Mouse (Mus musculus) left cerebral cortex, postnatal 4 days (tissue): ENCODE data around the gene Ccdc115. TPM values are rescaled to one million over a fixed set of nuclear protein-coding genes. Genes with fewer than 3 reads are reported as not detected.
"Not testable (repeated sequence)": the region's sequence is repeated elsewhere in the genome, so short reads cannot be mapped to it uniquely, and the experiment has no call there.

Source experiments
- DNase-seq: peaks from one replicate; pipeline ENCODE4 v3.0.0-alpha.2; 2022
- intact Hi-C: fragments of 180-260 bp; cut with DNase I; formaldehyde crosslinking; loops from one replicate; pipeline ENCODE4 v1.15.1; 2025
- total RNA-seq, 2 experiments: library from RNA; stranded (reverse); gene quantifications; 2 replicates each; pipeline ENCODE4 v1.2.3; 2021

The Ccdc115 gene
- total RNA-seq, 2 experiments from 2014 or later: 22.5 to 29.0 TPM

DNA sequence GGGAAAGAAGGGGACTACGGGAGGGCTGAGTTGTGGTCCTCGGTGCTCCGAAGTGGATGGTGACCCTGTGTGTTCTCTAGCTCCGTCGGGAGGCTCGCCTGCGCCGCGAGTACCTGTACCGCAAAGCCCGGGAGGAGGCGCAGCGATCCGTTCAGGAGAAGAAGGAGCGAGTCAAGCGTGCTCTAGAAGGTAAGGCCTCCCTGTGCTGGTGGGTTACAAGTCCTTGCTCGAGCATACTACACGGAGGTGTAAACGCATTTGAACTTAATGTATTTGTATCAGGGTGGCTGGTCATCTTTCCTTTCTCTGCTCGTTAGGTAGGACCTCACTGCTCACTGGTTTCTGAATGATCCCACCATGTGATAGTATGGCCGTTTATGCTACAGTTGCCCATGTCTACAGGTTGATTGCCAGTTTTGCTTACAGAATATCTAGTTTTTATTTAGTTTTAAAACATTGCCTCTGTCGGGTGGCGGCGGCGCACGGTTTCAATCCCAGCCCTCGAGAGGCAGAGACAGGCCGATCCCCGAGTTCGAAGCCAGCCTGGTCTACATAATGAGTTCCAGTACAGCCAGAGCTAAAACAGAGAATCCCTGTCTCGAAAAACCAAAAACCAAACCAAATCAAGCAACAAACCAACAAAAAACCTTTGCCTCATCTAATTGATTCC, 624 bp upstream of the Ccdc115 start:
- intact Hi-C loops: no loop called here
- no peak for DNase-seq

DNA sequence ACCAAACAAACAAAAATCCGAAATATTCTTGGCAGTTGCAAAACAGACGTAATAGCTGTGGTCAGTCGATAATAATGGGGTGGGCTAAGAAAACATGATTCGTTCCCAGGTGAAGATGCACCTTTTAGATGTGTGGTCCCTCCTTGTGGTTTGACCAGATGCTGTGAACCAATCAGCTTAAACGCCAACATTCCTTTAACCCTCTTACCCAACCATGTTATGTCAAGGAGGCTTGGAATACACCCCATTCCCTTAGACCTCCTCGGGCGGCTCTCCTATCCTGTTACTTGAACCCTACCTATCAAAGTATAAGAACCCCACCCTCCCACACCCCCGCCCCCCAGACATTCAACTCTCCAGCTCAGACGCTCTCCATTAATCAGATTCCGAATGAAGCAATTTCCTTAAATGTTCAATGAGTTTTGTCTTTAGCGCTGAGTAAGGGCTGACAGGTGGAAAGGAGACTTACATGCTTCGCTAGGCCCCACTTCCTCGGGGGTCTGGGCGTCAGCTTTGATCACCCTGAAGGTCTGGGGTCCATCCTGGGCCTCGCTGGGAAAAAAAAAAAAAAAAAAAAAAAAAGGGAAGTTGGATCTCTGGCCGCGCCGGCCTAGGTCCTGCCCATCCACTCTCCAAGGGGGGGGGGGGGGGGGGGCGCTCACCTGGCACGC, 956 bp downstream of the Ccdc115 start:
- intact Hi-C loops: no loop called here
- no peak for DNase-seq

DNA sequence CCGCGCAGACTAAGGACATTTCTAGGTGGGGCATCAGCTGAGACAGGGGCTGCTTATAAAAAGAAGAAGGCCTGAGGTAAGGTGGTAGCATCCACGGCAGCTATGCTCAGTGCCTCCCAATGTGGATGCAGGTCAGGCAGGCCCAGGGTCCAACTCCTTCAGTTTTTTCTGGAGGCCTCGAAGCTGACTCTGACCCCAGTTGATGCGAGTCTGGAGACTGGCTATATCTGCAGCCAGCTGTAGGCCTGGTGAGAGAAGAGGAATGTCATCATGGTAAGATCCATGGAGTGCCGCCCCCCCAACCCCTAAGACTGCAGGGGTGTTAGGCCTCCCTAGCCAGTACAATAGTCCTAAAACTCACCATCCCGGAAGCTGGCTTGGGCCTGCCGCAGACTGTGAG, 2.1 kb downstream of the Ccdc115 start:
- intact Hi-C loops, DNase-seq: not testable (repeated sequence)

DNA sequence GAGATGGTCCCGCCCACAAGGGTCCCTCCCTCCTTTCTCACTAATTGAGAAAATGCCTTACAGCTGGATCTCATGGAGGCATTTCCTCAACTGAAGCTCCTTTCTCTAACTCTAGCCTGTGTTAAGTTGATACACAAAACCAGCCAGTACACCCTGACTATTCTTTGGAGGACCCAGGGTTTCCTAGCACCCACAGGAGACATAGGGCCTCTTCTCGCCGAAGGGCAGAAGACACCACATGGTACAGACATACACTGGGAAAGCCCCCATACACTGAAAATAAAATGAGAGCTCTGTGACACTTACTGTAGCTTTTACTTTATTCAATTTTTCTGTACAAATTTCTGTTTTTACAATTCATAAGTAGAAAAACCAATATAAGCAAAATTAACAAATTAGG, 3.1 kb downstream of the Ccdc115 start:
- intact Hi-C loops: no loop called here
- DNase-seq: no peak

DNA sequence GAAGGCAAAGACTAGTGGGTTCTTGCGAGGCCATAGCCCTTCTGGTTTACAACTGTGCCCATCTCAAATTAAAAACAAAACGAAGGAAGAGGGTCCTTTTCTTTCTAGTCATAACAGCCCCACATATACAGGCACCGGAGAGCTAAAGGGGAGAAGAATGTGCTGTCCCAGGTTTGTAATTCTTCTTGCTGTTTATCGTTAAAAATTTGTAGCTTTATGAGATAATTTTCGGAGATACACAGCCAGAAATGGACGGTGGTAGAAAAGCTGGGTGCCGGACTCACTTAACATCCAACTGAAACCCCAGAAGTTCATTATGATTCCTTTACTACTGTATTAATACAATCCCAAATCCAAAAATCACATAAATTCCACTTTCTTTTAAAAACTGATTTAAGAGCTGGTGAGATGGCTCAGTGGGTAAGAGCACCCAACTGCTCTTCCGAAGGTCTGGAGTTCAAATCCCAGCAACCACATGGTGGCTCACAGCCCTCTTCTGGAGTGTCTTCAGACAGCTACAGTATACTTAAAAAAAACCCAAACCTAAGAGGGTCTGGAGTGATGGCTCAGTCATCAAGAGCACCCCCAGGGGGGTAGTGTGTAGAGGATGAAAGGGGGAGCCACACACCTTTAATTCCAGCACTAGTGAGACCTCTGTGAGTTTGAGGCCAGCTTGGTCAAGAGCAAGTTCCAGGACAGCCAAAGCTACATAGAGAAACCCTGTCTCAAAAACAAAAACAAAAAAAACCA, 3.9 kb downstream of the Ccdc115 start:
- DNase-seq: no peak
- intact Hi-C loops: no loop called here

DNA sequence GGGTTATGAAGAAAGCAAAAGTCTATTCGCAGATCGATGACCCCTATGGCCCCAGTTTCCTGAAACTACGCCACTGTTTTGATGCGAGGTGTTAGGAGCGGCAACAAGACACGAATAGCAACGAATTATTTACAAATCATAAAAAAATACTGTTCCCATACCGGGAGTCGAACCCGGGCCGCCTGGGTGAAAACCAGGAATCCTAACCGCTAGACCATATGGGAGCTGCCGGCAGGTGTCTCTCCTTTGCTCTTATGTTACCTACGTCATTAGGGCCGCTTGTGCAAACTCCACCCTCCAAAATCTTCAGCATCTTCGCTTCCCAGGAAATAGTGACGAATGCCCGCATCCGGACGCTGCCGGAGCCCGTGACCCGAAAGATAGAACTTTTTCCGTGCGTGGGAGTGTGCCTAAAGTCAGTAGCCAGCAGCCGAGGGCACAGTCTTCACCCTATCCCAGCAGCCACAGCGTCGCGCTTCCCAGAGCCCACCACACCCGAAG, 4.8 kb downstream of the Ccdc115 start:
- intact Hi-C loops: no loop called here
- peak; percentile 86 for DNase-seq

DNA sequence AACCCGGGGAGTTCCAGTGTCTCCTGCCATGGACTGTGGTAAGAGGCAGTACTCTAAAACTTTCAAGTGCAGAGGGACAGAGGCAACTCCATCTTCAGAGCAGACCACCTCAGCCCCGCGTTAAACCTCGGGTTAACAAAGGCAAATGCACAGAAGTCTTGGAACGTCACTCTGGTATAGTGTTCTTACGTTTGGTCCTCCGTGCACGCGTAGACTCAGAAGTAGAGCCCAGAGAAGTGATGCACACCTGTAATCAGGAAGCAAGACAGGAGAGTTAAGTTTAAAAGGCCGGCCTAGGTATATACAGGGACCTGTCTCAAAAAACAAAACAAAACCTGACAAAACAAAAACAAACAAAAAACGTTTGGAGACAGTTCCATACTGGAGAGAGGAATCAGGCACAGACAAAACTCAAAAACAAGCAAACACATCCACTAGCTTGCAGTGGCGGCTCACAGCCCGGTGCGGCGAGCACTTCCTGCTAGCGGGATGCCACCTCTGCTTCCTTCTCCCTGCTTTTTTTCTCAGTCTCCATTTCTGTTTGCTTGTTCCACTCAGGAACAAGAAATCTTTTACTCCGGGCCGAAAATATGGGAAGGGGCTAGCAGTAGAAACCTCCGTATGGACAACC, 5.5 kb downstream of the Ccdc115 start:
- peak; percentile 25 for DNase-seq
- intact Hi-C loops: no loop called here

DNA sequence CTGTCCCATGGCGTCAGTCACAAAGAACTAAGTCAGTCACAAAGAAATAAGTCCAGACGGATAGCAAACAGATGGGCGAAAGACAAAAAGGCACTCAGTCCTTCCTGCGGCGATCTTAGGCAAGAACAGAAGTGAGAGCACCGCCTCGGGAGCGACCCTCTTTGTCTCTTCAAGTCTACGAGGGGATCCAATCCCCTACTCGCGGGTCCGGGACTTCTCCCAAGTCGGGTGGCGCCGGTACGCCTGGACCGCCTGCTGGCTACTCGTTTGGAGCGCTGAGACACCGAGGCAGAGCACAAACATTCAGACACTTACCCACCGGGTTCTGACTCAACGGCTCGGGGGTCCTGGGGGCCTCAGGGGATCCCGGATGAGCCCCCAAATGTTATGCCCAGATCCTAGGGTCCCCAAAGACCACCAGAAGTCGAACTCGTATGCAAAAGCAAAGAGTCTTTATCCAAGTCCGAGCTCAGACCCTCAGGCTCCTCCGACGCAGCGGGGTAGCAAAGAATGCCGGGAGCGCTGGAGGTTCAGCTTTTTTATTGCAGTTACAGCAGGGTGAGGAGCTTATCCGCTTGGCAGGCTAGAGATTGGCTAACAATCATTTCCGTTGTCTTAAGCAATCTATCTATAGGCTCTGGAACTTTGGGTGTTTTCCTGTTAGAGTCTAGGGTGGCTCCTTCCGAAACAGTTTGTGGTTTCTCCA, 6.5 kb downstream of the Ccdc115 start:
- intact Hi-C loops: no loop called here
- DNase-seq: peak; percentile 43

DNA sequence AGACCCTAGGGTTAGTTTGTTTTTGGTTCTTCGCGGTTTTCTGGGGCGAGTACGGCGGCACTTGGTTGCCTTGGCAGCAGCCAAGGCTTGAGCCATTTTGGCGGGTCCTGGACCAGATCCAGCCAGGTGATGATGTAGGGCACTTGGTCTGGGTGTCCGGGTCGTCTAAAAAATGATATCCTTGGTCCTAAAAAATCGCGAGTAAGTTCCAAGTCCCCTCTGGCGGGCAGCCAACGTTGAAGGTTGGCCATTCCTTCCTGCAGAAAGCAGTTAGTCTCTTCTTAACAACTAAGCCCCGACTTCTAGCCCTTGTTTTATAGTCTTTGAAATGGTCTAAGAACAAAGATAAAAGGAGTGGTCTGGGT, 7.1 kb downstream of the Ccdc115 start:
- DNase-seq: peak; percentile 60
- intact Hi-C loops: no loop called here

DNA sequence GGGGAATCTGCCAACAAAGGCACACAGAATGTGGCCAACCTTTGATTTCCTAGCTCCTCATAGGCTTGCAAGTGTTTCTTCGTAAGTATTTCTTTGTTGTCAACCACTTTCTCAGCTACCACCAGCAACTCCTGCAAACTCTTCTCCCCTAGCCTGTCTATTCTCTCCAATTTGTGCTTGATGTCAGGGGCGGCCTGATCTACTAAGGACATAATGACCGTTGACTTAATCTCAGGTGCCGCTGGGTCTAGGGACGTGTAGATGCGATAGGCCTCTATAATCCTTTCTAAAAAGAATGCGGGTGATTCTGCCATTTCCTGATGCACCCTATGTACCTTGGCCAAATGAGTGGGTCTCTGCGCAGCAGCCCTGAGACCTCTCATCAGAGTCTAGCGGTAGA, 8.0 kb downstream of the Ccdc115 start:
- no peak for DNase-seq
- intact Hi-C loops: no loop called here

DNA sequence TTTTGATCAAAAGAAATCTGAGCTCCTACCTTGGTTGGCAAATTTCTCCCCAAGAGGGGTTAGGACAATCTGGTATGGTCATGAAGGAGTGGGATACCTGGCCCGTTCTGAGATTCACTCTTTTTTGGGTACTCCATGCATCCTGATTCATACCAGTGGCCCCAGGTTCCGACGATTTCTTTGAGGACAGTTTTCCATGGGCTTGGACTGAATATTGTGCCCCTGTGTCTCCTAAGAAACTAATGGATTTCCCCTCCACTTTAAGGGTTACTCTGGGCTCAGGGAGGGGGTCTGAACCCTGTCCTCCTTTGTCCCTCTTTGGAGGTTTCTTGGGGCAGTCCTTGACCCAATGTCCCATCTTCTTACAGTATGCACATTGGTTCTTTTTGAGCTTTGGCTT, 8.5 kb downstream of the Ccdc115 start:
- intact Hi-C loops: no loop called here
- no peak for DNase-seq

DNA sequence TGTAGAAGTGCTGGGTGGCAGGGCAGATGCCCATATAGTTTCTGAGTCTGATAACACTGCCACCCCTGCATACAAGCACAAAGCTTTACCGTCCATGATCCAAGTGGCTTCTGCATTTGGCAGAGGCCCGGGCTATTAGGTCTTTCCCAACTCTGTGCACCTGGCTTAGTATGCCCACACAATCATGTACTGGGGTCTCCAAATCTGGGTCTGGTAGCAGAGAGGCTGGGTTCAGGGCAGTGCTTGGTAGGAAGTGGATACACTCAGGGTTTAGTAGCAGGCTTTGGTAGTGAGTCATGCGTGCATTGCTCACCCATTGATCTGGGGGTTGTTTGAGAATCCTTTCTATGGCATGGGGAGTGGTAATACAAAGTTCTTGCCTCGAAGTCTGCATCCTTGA, 10.2 kb downstream of the Ccdc115 start:
- intact Hi-C loops: no loop called here
- DNase-seq: no peak

DNA sequence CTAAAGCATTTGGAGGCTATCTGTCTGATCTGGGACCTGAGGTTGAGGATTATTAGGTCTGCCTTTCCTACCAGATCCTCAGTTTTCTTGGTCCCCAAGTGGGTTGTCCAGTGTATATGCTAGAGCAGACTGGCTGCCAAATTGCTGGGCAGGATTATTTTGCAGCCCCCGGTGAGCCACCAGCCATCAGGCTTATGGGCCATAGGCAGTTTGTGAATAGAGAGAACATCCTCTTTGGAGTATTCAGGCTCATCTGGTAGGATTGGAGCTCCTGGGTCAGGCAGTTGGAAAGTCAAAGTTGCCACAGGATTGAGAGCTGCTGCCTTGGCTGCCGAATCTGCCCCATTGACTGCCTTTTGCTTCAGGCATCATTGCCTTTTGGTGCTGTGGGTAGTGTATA, 11.0 kb downstream of the Ccdc115 start:
- intact Hi-C loops: no loop called here
- DNase-seq: no peak

DNA sequence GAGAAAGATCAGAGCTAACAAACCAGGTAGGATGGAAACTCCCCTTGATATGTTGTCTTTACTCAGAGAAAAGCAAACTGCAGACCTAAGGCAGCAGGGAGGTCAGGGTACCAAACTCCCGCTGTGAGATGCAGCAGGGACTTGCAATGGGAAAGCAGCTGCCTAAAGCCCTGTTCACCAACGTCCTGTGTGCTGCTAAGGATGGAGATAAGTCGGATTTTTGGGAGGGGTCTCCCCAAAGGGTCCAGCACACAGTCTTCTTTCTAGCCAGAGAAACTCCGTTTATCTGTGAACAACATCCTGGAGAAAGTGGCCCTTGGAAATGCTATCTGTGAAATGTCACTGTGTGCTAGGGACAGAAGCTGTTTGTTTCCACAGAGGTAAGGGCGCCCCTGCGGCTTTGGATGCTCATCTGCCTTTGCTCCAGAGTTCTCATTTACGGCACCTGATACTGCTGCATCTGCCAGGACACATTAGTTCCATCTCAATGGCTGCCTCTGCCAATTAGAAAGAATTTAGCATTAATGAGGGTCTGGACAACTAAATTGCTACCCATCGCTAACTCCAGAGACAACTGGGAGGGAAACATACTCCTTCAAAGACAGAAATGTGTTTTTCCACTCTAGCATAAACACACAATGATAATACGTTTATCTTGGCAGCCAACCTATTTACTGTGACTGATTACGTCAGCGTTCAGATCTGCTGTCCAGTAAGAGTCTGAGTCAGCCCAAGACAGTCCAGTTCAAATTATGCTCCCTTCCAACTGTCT, 40.1 kb downstream of the Ccdc115 start:
- intact Hi-C loops: no loop called here
- DNase-seq: peak; percentile 34

DNA sequence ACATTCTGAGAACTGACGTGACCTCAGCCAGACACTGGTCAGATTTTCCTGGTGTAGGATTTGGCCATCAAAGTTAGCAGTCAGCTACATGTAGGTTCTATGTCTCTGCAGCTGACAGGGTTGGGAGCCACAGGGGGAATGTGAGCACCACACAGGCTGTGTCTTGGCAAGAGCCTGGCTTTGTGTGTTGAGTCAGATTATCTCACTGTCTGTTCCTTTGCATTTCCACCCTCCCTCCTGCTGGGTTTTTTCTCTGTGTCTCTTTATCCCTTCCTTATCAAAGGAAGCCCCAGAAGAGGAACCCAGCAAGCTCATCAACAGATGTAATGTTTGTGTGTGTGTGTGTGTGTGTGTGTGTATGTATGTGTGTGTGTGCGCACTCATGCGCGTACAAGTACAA, 43.2 kb downstream of the Ccdc115 start:
- intact Hi-C loops: no loop called here
- DNase-seq: peak; percentile 17

DNA sequence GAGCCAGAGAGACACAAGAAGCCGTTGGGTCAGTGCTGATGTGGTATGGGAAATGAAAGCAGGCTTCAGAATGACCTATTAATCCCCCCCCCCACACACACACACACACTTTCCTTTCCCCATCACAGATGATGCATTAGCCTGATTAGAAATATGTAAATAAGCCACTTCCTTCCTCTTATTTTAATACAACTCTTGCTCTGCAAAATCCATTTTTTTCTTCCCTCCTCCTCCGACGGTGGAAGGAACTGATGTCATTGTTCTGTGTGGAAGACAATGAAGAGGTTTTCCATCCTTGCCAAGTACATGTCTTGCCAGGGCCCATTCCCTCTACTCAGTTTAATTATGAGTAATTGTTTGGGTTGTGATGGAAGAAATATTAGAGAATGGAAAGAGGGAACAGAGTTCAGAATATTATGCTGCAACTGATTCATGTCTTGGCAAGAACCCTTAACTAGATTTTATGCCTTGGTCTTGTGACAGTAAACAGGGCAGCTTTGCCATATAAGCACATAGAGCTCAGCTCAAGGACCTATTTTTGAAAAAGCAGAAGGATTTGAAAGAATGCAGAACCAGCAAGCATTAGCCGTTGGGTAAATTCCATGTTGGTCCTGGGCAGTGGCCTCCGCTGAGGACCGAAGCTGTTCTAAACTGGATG, 50.1 kb downstream of the Ccdc115 start:
- DNase-seq: no peak
- intact Hi-C loops: loop anchor here (10.0 kb wide), 1 partner anchor 55 kb away; no protein-coding TSS in a partner anchor

DNA sequence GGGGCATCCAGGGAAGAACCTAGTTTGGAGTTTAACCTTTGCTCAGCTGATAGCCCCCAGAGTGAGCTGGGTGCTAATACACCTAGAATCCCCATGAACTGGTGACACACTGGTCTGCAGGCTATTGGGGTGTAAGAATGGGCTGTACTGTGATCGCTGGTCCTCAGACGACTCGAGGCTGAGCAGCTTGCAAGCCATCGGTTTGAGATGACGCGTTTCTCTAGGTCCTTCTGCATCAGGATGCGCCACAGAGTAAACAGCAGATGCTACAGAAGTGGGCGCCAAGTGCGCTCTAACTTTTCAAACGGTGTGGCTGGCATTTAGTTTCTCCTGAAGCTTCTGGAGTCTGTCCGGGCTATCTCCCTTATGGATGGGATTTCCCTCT, 50.6 kb downstream of the Ccdc115 start:
- DNase-seq: peak; percentile 12
- intact Hi-C loops: loop anchor here (10.0 kb wide), 1 partner anchor 54 kb away; no protein-coding TSS in a partner anchor

DNA sequence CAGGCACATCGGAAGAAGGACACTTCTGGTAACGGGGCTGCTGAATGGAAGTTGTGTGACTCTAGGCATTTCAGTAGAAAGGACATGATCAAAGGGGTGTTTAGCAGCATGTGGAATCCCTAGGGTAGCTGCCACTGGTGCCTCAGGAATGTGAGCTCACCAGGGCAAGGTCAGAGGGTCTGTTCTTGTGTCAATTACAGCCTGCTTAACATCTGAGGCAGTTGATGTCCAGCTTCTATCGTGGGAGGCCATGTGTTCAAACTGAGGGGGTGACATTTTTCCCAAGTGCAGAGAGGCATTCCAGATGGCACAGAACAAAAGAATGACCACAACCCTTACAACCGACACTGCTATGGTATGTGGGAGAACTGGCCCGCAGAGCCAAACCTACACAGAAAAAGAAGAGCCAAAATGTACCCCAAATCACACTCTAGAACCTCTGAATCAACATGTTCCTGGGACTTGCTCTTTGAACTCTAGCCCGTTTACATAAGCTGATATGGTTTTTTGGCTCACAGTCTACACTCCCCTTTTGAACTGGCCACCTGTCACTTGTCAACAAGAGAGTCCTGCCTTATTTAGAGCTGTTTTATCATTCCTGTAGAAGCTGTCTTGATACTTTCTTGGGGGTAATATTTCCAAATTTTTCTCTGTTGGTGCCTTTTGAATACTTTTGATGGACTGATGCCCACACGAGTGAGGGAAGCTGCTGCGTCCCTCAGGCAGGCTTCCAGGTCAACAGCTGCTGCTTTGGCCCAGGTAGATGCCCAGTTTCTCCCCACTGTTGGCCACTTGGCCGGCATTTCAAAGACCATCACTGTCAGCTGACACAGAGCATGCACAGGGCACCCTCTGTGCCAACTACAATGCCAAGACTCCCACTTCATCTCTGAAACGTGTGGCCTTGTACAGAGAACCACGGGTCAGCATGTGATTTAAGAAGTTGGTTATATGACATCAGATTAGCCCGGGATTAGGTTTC, 51.8 kb downstream of the Ccdc115 start:
- DNase-seq: peak; percentile 89
- intact Hi-C loops: loop anchor here (10.0 kb wide), 1 partner anchor 53 kb away; no protein-coding TSS in a partner anchor
